ENCODE assay signal across 22 mouse cellular contexts in the genomic region with DNA sequence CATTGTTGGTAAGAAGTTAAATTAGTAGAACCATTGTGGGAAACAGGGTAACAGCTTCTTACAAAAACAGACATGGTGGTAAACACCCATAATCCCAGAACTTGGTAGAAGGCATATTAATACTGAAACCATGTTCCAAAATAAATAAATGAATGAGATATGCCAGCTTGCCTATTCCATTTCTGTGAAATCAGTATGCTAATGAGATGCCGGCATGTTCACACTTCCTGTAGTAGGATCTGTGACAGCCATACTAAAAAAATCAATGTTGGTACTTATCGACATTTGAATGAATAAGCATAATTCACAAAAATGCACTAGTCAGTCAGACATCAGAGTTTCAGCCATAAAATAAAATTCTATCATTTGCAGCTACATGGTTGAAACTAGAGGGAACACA.
DNase-seq lines count a peak whose midpoint lies in the region; ATAC-seq lines count a peak whose summit lies in the region.
"Had no signal": no experiment of that assay in that cellular context is flagged by ENCODE, and none has a peak within 500 bp of the region (broad histone marks: within the 10 kb centered on the region; RNA-seq: fewer than 3 reads in every experiment).

No protein-coding gene starts in this region.

- intact Hi-C loops in gastrocnemius, postnatal 36 days (cut with DNase I): no loop called here

- no peak for DNase-seq in forebrain, embryonic 11.5 days (ENCODE audit: low spot score)
- DNase-seq in frontal cortex, postnatal 10 days (ENCODE audit: low spot score in 2 of 2): no peak
- peak; percentile 42 for DNase-seq in brain, embryonic 18.5 days (ENCODE audit: low read depth, low spot score)
- peak; percentile 39 for DNase-seq in telencephalon, adult 2 months (ENCODE audit: low read depth, low spot score)
- no peak for DNase-seq in ovary, adult 18-20 months (ENCODE audit: low spot score)
- no peak for DNase-seq in gastrocnemius, postnatal 36 days
- DNase-seq: adrenal gland, postnatal 10 days; adrenal gland, postnatal 36 days; cerebellum, adult 18-20 months; cerebellum, adult 9-10 months; cerebellum, postnatal 14 days; gastrocnemius, postnatal 25 days; heart, adult 2 months; kidney, adult 11 months; kidney, adult 8-10 months had no signal

- no peaks in the 10 kb centered on the region for H3K27me3 ChIP-seq in forebrain, embryonic 13.5 days
- no peaks in the 10 kb centered on the region for H3K27me3 ChIP-seq in forebrain, embryonic 11.5 days (ENCODE audit: control insufficient read depth, insufficient read depth, low read length)
- H3K27me3 ChIP-seq: embryonic facial prominence, embryonic 12.5 days; embryonic facial prominence, embryonic 15.5 days; hindbrain, embryonic 12.5 days; hindbrain, embryonic 15.5 days had no signal

- H3K9me3 ChIP-seq in forebrain, embryonic 13.5 days (replicated peaks): no peaks in the 10 kb centered on the region
- H3K9me3 ChIP-seq in forebrain, embryonic 11.5 days (ENCODE audit: control insufficient read depth, low read length): no peaks in the 10 kb centered on the region
- H3K9me3 ChIP-seq: embryonic facial prominence, embryonic 12.5 days; embryonic facial prominence, embryonic 15.5 days; hindbrain, embryonic 12.5 days; hindbrain, embryonic 15.5 days had no signal

- ATAC-seq in forebrain, embryonic 13.5 days: peak; percentile 86; the same call in 1 of the 2 replicates
- no peak for ATAC-seq in forebrain, embryonic 11.5 days (replicated peaks; ENCODE audit: low FRiP score)
- peak; percentile 82 for ATAC-seq in frontal cortex, adult (ENCODE audit: low TSS enrichment)

- no peak overlapping the region for H3K9ac ChIP-seq in forebrain, embryonic 13.5 days
- no peak overlapping the region for H3K9ac ChIP-seq in forebrain, embryonic 11.5 days (ENCODE audit: low read length)
- H3K9ac ChIP-seq: embryonic facial prominence, embryonic 12.5 days; embryonic facial prominence, embryonic 15.5 days; hindbrain, embryonic 12.5 days; hindbrain, embryonic 15.5 days had no signal

- no peaks in the 10 kb centered on the region for H3K36me3 ChIP-seq in forebrain, embryonic 13.5 days (ENCODE audit: poor library complexity, severe bottlenecking)
- H3K36me3 ChIP-seq in forebrain, embryonic 11.5 days (ENCODE audit: control insufficient read depth, insufficient read depth, low read length): no peaks in the 10 kb centered on the region
- H3K36me3 ChIP-seq: embryonic facial prominence, embryonic 12.5 days; embryonic facial prominence, embryonic 15.5 days; hindbrain, embryonic 12.5 days; hindbrain, embryonic 15.5 days had no signal

- H3K4me2 ChIP-seq in forebrain, embryonic 13.5 days: no peak overlapping the region
- no peak overlapping the region for H3K4me2 ChIP-seq in forebrain, embryonic 11.5 days (ENCODE audit: low read depth, low read length, severe bottlenecking)
- H3K4me2 ChIP-seq: embryonic facial prominence, embryonic 12.5 days; embryonic facial prominence, embryonic 15.5 days; heart, embryonic 11.5 days; hindbrain, embryonic 12.5 days; hindbrain, embryonic 15.5 days had no signal

- WGBS in forebrain, embryonic 13.5 days: 76% methylated on average over 2 of the region's 2 CpGs
- 96% methylated on average over 2 of the region's 2 CpGs for WGBS in forebrain, embryonic 11.5 days

- H3K27ac ChIP-seq in forebrain, embryonic 13.5 days: no peak overlapping the region
- no peak overlapping the region for H3K27ac ChIP-seq in forebrain, embryonic 11.5 days (ENCODE audit: low read depth, low read length)
- H3K27ac ChIP-seq: embryonic facial prominence, embryonic 12.5 days; embryonic facial prominence, embryonic 15.5 days; heart, adult 2 months; hindbrain, embryonic 12.5 days; hindbrain, embryonic 15.5 days had no signal

- no peaks in the 10 kb centered on the region for H3K4me1 ChIP-seq in forebrain, embryonic 13.5 days
- no peaks in the 10 kb centered on the region for H3K4me1 ChIP-seq in forebrain, embryonic 11.5 days (replicated peaks; ENCODE audit: control insufficient read depth, insufficient read depth, low read length)
- H3K4me1 ChIP-seq: embryonic facial prominence, embryonic 12.5 days; hindbrain, embryonic 12.5 days had no signal

- no peak overlapping the region for H3K4me3 ChIP-seq in forebrain, embryonic 13.5 days
- H3K4me3 ChIP-seq in forebrain, embryonic 11.5 days (ENCODE audit: low read depth, low read length): no peak overlapping the region
- H3K4me3 ChIP-seq: embryonic facial prominence, embryonic 12.5 days; embryonic facial prominence, embryonic 15.5 days; heart, adult 2 months; hindbrain, embryonic 12.5 days; hindbrain, embryonic 15.5 days had no signal

Comparison
In these comparisons a context has a peak if more than half of its experiments do, and no peak if none do; other contexts are left out.
1. DNase-seq: peak in brain, embryonic 18.5 days (single experiment) and telencephalon, adult 2 months (single experiment); none in forebrain, embryonic 11.5 days (single experiment), frontal cortex, postnatal 10 days (0 of 2), ovary, adult 18-20 months (single experiment) and gastrocnemius, postnatal 36 days (0 of 2).